Mouse (Mus musculus): ENCODE measurements at regions not wholly inside any gene's neighbourhood (a gene's known extent, or its start where the extent isn't known, plus 50 kb on each side); places are given as distances from the start of the nearest gene placed in this dataset.

- TF ChIP-seq CTCF (IDR thresholded peaks at IDR 0.05; ENCODE audit: control insufficient read depth, insufficient read depth, insufficient replicate concordance, low read depth, low read length), result no peak
- no peak for TF ChIP-seq POLR2A (IDR thresholded peaks at IDR 0.05; ENCODE audit: control insufficient read depth, low read depth, low read length)
These were observed 1001.2 kb downstream of the Ttll7 start for GRCm38 (mm10) chr3:147853346-147853745.

Data from testis, adult 2 months (tissue).